Mouse (Mus musculus): ENCODE data around the gene Ccdc63.

- TF ChIP-seq POLR2A (IDR thresholded peaks at IDR 0.05; ENCODE audit: insufficient read length, low read depth) (no peak), E2F4 (IDR thresholded peaks at IDR 0.05; ENCODE audit: insufficient read depth) (no peak), USF1 (IDR thresholded peaks at IDR 0.05; ENCODE audit: low read depth) (no peak), CEBPB (IDR thresholded peaks at IDR 0.05; ENCODE audit: insufficient read depth, poor library complexity, severe bottlenecking) (no peak), MYOD1 (IDR thresholded peaks at IDR 0.05; ENCODE audit: control insufficient read depth in 1 of 3, insufficient read length in 2 of 3, low read depth in 2 of 3) (no peak), MYOG (IDR thresholded peaks at IDR 0.05; ENCODE audit: control insufficient read depth in 1 of 3, insufficient read depth in 1 of 3, insufficient read length in 2 of 3, low read depth in 2 of 3) (no peak), POLR2AphosphoS2 (IDR thresholded peaks at IDR 0.05; ENCODE audit: insufficient read length, low read depth) (no peak), TCF12 (IDR thresholded peaks at IDR 0.05; ENCODE audit: insufficient read depth, poor library complexity, severe bottlenecking) (no peak), MAX (IDR thresholded peaks at IDR 0.05; ENCODE audit: low read depth) (no peak), TCF3 (IDR thresholded peaks at IDR 0.05; ENCODE audit: insufficient read length, low read depth) (no peak), REST (IDR thresholded peaks at IDR 0.05; ENCODE audit: insufficient read depth, insufficient read length) (no peak)
Measured at GRCm38 (mm10) chr5:122171058-122171457, 30.4 kb upstream of the Ccdc63 start.
